Mouse (Mus musculus): Measurements from ENCODE around the gene Eif2d.

- TF ChIP-seq EP300 (IDR thresholded peaks at IDR 0.05; ENCODE audit: insufficient read depth, low read depth, low read length) (no peak), CTCF (IDR thresholded peaks at IDR 0.05) (no peak)
These were observed 47.6 kb downstream of the Eif2d start for GRCm38 (mm10) chr1:131200588-131200987.

Measured in heart, adult 2 months (tissue).